Mouse (Mus musculus) spleen, postnatal 14 days (tissue): Measurements from ENCODE around the gene Sh3rf3.

Experiments
- DNase-seq, 2 experiments: peaks; one replicate each; pipeline ENCODE4 v3.0.0; 2021 to 2022; ENCODE audit warnings: low spot score in 2 of 2

Gene Sh3rf3

DNA sequence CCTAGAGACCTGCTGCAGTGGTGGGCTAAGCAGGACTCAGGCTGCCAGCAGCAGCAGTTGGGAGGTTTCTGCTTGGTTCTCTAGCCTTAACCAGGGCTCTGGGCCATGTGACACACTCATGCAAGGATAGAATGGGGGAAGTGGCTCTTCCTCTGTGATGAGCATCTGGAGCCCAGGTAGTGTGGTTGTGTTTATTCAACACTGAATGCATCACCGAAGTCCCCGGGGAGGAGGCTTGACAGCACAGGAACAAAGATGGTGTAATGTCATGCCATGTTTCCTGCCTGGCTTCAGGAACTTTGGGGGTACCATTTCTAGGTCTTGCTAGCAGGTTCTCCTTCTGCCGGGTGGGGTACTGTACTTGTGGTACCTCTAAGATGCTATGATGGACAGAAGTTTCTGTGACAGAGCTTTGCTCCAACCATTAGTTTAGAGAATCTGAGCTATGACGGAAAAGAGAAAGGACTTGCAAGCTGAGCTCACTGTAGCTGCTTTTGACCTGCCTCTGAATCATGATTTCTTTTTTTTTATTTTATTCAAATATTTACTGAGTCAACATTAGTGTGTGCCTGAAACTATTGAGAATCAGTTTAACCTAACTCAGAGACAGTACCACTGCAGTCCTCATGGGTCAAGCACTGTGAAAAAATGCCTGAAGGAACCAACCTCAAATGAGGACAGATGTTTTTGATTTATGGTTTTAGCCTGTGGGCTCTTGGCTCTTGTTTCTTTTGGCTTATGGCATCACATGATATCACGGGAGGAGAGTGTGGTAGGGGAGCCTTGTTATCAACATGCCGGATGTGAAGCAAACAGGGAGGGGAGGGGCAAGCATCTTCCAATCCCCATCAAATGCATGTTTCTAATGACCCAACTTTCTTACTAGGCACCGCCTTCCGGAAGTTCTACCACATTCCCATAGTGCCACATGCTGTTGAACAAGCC lies 102.4 kb downstream of the Sh3rf3 start:
- no peak for DNase-seq

DNA sequence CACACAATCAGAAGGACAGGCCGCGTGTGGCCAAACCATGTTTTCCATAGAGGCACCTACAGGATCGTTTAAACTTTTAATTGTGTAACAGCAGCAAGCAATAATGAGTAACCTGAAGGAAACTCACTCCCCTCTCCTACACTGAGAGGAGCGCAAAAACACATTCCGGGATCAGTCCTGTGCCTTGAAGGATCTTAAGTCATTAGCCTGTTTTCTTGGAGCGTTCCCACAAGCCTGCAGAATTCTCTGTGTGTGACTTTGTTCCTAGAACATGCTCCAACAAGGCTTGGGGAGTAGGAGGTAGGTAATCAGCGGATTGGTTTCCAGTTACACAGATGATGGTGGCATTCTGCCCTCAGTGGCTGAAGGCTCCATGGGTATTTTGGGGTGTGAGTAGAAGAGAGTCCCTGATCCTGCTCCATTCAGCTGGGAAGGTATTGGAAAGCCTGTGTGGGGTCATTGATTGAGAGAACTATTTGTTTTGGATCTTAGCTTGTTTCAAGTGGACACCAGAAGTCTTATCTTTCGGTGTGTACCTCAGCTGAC lies 108.6 kb downstream of the Sh3rf3 start:
- DNase-seq = no peak

DNA sequence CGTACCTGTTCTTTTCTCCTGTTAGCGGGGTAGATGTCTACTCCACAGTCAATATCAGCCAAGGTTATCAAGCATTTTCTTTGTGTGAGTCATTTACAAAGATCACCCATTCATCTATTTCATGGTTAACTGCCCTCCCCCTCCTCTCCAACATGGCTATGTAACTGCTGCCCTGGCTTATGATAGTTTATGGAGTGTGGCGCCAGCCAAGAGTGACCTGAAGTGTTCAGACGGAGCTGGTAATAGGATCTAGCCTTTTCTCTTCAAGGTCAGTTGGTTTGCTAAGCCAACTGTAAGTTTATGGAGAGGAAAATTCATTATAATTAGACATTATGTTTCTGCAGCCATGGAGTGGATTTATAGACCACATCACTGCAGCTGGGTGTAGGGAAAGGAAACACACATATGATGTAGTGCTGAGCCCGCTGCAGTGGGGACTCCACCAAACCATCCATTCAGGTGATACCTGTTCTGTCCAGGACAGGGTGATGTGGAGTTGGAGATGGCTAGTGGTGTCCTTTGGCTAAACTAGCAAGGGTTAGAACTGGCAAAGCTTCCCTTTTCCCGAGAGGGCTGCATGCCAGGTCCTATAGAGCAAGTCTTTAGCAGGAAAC lies 109.2 kb downstream of the Sh3rf3 start:
- no peak for DNase-seq

DNA sequence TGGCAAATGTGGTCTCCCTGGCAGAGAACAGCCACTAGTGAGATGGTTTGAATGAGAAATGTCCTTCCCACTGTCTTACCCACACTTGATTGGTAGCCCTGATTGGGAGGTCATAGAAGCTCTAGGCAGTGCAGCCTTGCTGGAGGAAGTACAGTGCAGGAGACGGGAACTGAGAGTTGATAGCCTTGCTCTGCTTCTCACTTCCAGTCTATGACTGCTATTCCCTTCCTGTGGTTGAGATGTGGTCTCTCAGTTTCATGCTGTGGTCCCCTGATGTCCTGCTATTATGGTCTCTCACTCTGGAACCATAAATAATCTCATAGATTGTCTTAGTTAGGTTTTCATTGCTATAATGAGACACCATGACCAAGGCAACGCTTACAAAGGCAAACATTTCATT lies 109.8 kb downstream of the Sh3rf3 start:
- no peak for DNase-seq

DNA sequence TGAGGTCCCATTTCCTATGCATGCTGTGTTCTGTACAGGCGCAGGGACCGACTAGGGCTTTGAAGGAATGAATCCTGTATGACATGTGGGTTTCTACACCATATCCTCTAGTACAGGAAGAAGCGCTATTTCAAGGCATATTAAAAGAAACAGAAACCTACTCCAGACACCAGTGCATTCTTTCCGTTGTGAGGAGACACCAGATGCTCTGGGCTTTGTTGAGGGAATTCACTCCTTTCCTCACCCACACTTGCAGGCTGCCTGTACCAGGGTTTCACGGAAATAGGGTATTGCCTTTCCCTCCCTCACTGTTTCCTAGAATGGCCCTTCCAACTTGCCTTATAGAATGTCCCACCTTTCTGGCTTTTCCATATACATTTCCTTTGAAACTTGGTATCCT lies 113.4 kb downstream of the Sh3rf3 start:
- DNase-seq = no peak

DNA sequence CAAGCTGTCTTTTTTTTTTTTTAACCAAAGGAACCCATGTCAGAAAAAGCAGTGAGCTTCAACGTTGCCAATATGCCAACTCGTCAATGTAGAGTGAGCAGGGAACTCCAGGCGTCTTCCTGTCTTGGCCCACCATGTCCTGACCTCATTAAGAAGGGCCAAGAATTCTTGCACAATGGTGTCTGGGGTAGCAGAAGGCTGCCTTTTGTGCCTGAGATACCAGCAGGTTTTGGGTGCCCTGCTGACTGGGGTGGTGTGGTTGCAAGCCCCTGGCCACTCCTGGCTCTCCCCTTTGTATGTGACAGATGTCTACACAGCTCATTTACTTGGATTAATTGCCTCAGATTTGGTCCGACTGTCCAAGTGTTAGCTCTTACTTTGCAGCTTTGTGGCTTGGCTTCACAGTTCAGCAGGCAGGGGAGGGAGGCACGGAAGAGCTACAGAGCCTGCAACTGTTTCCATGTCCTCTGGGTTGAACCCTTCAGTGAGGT lies 115.8 kb downstream of the Sh3rf3 start:
- DNase-seq = no peak

DNA sequence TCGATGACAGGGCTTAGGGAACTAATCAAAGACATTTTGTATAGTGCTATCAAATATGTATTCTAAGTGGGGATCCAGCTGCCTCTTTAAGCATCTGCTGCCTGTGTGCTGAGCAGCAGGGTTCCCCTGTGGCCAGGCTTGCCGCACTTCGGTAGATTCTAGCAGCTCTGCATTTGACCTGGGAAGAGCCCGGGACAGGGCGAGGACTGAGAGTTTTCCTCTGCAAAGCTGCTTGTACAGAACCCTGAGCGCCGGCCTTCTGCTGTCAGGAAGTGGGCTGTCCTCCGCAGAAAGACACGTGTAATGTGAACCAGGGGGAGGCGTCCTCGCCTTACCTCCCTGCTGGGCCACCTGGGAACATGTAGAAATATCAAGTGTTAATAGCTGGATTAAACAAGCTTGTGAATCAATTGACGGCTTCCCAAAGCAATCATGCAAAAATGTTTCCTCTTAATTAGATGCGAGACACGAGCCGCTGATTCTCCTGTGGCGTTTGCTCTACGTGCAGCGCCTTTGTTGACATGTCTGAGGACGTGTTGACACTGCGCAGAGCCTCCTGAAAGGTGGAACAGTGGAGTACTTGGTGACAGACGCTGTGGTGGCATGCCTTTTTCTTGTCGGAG lies 119.1 kb downstream of the Sh3rf3 start:
- DNase-seq = no peak

DNA sequence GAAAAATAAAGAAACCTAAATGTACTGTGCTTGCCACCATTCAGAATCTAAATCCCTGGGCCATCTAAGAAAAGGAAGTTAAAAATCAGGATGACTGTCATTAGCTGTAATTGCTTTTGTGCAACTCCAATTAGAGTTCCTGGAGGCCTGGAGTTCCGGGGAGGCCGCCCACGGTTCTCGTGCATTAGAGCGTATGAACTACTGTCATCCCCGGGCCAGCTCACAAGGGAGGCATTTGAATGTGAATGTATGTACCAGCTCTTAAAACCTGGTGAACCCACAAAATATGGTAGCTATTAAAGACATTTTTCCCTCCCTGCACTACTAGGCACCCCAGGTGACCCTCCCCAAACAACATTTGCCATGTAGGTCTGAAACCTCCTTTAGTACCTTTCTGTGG lies 122.4 kb downstream of the Sh3rf3 start:
- no peak for DNase-seq

DNA sequence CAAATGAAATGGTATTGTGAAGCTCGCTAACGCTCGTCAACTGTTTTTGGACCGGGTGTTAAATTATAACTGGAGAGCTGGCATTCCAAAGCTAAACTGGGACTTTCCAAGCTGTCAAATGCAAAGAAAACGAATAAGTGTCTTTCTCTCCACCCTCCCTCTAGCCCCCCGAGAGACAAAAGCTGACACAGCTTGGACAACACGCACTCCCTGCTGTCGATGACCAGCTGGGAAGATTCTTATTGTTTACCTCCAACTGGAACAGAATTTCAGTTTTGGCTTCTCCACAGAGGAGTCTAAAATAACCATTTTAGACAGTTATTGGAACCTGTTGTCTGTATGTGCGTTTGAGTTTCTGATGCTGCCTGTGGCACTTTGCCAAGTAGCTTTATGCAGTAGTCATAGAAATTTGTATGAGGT lies 123.3 kb downstream of the Sh3rf3 start:
- DNase-seq = no peak

DNA sequence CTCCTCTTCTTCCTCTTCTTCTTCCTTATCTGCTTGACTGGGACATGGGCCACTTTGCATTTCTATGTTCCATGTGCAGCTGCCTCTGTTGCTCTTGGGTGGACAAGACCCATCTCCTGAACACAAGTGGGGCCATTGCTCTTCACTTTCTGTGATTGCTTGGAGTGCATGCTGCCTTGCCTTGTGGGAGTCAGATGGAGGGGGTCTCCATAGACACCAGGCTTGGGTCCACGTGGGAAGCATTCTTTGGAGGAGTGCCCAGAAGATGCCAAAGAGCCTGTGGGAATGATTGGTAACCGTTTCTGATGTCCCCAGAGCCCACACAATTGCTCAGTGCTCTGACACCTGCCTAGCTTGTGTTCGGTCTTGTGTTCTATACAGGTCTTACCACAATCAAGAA lies 124.4 kb downstream of the Sh3rf3 start:
- no peak for DNase-seq

DNA sequence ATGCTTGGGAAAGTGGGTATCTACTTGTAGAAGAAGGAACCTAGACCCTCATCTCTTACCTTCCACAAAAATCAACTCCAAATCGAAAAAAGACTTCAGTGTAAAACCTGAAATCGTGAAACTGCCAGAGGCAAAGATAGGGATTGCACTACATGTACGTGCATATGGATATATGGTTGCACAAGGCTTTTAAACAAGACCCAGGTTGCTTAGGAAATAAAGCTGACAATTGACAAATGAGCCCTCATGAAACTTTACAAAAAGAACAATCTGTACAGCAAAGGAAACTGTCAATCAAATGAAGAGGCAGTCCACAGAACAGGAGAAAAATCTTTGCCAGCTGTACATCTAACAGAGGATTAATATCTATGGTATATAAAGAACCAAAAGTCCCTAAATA lies 129.7 kb downstream of the Sh3rf3 start:
- DNase-seq = no peak

DNA sequence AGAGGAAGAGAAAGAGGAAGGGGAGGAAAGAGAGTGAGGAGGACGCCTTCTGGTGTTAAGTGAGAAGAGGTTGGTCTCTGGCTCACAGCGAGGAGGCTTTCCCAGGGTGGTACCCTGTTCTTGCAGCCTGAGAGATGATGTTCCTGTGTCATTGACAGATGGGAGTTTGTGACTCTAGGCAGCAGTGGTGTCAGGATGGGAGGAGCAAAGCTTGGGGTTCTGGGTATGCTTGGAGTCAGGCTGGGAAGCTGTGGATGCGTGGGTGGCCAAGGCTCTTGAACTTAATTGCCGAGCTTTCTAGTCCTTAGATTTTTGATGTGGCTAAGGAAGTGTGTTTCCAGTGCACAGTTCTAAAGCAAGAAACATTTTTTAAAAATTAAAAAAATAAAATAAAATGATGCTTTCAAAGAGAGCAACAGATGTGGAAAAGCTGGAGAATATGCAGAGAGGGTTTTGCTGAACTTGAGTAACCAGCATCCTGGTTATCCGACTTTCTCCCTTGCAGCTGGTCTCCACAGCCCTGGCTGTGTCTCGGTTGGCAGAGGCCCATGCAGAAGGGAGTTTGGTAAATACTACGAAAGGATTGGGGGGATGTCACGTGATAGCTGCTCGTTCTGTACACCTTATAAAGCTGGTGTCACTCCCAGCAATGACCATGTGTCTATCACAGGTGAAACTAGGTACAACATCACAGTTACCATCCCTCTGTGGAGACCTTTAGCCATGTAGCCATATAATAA lies 130.7 kb downstream of the Sh3rf3 start:
- DNase-seq = no peak

DNA sequence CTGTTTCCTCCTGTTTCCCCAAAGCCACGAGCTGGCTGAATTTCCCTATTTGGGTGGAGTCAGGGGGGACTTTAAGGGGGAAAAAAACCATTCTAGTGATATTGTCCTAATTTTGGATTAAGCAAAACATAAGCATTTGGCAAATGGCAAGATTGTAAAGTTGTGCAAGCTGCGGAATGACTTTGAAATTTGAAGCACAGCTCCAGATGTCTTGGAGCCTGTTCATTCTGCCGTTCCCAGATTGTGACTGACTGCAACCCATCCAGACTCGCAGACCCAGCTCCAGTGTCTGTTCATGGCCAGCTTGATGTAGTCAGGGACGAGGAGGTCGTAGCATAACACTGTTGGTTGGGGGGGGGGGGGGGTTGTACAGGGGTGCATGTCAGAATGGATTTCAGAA lies 131.8 kb downstream of the Sh3rf3 start:
- no peak for DNase-seq

DNA sequence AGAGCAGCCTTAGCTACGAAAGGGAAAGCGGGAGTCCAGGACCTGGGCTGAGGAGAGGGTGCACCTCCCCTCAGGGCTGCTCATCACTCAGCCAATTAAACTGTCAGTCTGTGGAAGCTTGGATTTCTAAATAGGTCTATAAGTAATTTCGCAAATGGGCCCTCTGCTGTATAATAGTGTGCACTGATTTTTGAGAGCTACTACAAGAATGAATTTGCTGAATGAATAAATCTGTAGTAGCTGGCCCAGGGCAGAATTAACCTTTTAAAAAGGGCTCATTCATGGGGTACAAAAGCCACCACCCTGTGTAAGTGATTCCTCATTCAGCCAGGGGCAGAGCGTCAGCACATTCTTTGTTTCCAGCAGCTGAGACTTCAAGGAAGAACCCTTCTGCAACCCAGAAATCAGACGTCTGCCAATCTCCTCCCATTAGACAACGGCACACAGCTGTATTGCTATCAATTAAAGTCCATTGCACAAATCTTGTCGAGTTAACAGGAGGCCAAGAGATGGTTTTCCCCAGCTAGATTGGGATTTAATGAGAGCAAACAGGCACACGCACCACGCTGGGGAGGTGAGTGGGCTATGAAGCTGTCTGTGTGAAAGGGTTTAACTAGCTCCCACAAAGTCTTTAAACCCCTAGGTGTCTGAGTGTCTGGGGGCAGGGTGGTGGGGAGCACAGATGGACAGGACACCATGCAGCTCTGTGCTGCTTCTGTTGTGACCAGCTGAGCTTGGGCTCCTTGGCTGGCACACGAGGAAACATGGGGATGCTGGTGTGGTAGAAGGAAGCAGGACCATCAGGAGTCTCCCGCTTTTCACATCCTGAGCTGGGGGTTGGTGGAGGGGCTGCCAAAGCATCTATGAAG lies 136.8 kb downstream of the Sh3rf3 start:
- DNase-seq = no peak

DNA sequence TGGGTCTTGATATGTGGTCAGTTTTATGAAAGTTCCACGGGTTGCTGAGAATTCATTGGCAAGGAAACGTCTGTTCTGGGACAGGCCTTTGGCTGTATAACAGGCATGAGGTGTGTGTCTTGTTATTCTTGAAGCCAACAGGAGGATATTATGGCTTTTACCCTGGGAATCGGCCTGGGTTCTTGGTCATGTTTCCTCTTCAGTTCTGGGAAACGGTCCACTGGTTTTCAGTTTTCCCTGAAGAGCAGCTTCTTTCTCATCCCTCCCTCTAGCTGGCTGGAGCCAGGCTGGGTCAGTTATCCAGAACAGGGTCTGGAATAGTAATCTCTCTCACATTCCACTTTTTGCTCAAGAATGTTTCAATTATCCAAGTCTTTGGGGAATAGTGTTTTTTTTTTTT lies 147.0 kb downstream of the Sh3rf3 start:
- DNase-seq = no peak

DNA sequence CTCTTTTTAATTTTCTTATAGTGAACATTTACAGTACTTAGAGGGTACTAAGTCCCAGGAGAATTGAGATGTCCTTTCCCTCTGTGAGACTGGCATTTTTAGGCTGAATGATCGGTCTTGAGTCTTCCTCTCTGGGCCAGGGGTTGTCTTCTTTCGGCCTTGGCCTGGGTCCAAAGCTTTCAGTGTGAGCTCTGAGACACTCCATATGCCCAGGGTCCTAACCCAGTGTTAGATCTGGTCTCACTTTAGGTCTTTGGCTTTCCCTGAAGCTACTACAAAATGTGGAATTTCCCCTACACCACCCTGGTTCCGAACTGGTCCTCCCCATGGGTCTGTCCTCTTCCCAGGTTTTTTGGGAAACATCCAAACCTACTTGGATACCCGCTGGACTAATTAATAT lies 155.1 kb downstream of the Sh3rf3 start:
- DNase-seq = no peak

DNA sequence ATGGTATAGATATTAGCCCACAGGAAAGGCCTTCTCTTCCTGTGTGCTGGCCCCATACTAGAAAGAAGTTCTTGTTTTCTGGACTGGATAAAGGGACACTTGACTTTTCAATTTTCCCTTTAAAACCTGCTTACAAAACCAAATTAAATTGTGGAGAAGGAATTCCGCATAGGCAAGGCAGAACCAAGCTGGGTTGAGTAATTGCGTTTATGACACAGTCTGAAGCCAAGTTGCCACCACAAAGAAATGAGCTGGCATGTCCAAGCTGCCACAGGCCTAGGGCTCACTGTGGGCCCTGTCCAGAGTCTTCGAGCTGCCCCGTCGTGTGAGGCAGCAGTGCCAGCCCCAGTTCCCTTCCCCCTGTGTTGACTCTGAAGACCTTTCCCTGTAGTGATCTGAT lies 156.2 kb downstream of the Sh3rf3 start:
- no peak for DNase-seq

DNA sequence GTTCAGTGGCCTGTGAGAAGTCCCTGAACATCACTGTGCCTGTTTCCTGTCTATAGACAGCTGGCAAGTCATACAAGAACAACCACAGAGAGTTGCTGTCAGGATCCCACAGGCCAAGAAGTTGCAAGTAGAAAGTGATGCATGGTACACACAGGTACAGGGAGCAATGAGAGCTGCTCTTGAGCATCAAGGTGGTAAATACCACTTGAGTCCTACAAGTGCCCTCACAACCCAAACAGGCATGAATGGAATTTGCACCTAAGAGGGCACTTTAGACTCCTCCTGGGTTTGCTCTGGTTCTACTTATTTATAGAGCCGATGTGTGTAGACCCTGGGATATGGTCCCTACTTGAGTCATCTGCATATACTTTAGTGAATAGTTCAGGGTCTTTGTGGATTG lies 159.0 kb downstream of the Sh3rf3 start:
- no peak for DNase-seq

DNA sequence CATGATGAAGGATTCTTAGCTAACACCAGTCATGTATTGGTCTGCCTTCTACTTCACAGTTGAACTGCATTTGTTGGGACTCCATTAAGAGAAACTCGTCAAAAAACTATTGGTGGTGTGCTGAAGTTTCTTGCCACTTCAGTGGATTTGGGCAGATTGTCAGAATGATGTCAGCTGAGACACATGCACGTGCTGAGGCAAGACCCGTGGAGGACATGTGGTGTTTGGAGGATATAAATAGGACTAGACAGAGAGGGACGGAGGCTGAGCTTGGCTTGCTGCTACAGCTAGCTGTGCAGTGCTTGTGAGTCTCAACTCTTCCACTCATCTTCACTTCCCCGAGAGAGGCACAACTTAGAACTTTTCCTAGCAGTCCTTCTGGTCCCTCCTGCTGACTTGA lies 161.0 kb downstream of the Sh3rf3 start:
- no peak for DNase-seq

DNA sequence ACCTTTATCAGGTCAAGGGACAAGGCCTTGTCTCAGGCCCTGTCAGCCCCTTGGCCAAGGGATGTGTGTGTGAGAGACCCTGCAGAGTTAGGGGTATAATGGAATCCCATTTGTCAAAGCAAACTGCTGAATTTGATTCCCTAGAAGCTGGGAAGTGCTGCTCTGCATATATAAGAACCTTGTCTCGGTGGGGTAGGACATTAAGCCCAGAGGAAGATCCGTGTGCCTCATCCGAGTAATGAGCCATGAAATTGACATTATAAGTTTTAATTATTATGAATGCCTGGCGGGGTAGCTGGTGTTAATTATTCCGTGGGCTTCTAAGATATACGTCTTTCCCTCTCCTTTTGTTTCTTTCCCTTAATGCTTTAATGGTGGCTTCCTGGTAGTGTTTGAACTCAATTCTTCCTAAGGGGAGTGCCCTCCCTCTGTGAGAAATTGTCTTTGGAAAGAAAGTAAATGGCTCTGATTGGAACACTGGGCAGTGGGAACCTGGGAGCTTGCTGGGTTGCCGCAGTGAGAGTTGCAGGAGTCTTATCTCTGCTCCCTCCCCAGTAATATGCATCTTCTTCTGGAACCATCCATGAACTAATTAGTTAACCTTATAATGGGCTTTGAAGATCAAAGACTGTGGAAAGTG lies 166.3 kb downstream of the Sh3rf3 start:
- DNase-seq = no peak
